Mouse (Mus musculus): Measurements from ENCODE around the gene Zfp609.
"Not testable (repeated sequence)": the region's sequence is repeated elsewhere in the genome, so short reads cannot be mapped to it uniquely, and the experiment has no call there.

Zfp609 gene

GRCm38 (mm10) chr9:65820301-65820700, 7.1 kb downstream of the Zfp609 start:
- intact Hi-C loops (cut with DNase I): no loop called here

- intact Hi-C loops (cut with DNase I): no loop called here
These were observed 9.0 kb downstream of the Zfp609 start for GRCm38 (mm10) chr9:65818402-65818801.

- intact Hi-C loops (cut with DNase I): no loop called here
These were observed 14.5 kb downstream of the Zfp609 start for GRCm38 (mm10) chr9:65812841-65813240.

GRCm38 (mm10) chr9:65811784-65812183, 15.6 kb downstream of the Zfp609 start:
- intact Hi-C loops (cut with DNase I): no loop called here

DNA sequence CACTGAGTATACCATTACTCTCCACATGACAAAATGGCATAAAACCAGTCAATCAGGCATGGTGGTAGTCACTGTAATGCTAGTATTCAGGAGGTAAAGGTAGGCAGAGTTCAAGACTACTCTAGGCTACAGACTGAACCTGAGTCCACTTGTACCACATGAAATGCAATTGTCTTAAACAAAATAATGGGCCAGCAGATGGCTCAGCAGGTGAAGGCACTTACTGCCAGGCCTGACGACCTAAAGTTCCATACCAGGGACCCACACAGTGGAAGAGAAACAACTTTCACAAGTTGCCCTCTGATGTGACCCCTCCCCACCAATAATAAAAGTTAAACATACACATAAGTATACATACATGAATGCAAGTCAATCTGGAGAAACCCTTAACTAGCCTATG, 19.5 kb downstream of the Zfp609 start:
- intact Hi-C loops (cut with DNase I): no loop called here

- intact Hi-C loops (cut with DNase I): no loop called here
These were observed 20.1 kb downstream of the Zfp609 start for GRCm38 (mm10) chr9:65807251-65807650.

DNA sequence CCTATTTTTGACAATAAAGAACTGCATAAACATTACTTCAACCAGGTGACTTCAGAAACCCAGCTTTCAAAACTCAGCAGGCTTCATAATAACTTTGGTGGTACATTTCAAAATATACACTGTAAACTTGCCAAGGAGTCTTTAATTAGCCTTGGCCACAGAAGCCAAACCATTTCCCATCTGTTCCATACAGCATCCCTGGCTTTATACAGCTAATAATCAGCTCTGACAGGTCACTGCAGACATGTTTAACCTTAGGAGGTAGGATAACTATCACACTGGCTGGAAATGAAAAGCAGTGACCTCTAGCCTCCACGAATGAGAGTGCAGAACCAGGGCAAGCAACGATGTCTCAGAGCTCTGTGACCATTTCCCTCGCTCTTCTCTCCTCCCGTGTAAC, 27.6 kb downstream of the Zfp609 start:
- intact Hi-C loops (cut with DNase I): no loop called here

- intact Hi-C loops (cut with DNase I): no loop called here
These were observed 31.7 kb downstream of the Zfp609 start for GRCm38 (mm10) chr9:65795651-65796050.

GRCm38 (mm10) chr9:65794313-65794712, 33.1 kb downstream of the Zfp609 start:
- intact Hi-C loops (cut with DNase I): no loop called here

GRCm38 (mm10) chr9:65793506-65793905, 33.9 kb downstream of the Zfp609 start:
- intact Hi-C loops (cut with DNase I): no loop called here

DNA sequence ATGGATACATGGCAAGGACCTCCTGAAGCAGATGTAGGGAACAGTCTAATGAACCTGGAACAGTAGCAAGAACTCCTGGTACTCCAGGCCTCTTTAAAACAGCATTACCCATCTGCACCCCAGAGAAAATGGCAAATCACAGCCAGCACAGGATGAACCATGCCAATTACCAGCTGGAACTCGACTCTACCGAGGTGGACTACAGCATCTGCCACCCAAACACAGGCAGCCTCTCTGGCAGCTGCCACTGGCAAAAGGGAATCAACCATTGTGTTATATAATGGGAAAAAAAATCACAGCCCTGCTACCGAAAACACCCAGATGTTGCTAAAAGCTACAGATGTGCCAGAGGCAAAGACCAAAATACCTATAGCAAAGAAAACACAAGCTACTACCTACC, 34.3 kb downstream of the Zfp609 start:
- intact Hi-C loops (cut with DNase I): no loop called here

DNA sequence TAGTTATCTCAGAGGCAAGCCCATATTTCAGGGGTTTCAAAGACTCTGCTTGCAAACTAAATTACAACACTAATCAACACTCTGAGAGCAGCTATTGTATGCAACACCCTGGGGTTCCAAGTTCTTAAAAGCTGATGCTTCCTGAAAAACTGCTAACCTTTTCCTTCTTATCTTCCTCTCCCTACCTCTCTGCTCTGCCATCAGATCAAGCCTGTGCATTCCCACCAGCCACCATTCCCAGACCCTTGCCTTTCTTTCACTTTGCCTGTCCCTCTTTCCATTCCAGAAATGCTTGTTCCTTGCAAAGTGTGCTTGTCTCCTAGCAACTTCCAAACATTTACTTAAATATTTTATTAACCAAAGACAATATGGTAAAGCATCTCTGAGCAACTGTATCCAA, 35.5 kb downstream of the Zfp609 start:
- intact Hi-C loops (cut with DNase I): no loop called here

DNA sequence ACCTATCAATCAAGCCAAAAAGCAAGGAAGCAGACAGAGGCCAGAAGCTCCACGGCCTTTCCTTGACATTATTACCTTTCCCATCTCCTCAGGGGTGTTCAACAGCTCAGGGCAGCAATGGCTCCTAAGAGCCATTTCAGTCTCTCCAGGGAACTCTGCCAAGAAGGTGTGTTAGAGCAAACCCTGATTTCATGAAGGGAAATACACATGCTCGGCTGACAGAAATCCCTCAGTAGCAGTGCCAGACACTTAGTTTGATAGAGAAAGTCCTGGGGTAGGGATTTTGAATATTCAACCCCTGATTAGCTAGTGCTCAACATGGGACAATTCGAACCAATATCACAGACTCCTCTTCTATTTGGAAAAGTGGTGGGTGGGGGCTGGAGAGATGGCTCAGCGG, 36.3 kb downstream of the Zfp609 start:
- intact Hi-C loops (cut with DNase I): no loop called here

GRCm38 (mm10) chr9:65789788-65790187, 37.6 kb downstream of the Zfp609 start:
- intact Hi-C loops (cut with DNase I): loop anchor here (5.0 kb wide), 1 partner anchor 38 kb away; the partner anchor contains the start of gene Zfp609

GRCm38 (mm10) chr9:65788556-65788955, 38.8 kb downstream of the Zfp609 start:
- intact Hi-C loops (cut with DNase I): loop anchor here (5.0 kb wide), 1 partner anchor 39 kb away; the partner anchor contains the start of gene Zfp609

DNA sequence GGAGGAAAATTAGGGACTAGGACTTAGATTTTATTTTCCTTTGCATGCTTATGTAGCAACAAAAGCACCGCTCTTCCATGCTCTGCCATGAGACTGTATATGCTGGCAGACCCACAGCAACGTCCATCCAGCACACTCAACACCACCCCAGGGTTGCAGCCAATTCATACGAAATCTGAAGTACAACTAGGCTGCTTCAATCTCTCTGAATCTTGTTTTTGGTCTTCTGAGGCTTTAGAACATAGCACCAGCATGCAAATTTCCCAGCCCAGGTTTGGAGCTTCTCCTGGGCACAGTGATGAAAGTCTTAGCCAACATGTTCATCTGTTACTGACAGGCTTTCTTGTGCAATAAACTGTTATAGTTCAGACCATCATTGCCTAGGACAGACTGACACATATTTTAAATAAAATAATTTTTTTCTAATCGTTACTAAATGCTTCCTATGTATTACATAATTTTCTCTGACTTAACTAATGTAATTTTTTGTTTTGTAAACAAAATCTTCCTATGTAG, 39.5 kb downstream of the Zfp609 start:
- intact Hi-C loops (cut with DNase I): loop anchor here (5.0 kb wide), 1 partner anchor 39 kb away; the partner anchor contains the start of gene Zfp609

DNA sequence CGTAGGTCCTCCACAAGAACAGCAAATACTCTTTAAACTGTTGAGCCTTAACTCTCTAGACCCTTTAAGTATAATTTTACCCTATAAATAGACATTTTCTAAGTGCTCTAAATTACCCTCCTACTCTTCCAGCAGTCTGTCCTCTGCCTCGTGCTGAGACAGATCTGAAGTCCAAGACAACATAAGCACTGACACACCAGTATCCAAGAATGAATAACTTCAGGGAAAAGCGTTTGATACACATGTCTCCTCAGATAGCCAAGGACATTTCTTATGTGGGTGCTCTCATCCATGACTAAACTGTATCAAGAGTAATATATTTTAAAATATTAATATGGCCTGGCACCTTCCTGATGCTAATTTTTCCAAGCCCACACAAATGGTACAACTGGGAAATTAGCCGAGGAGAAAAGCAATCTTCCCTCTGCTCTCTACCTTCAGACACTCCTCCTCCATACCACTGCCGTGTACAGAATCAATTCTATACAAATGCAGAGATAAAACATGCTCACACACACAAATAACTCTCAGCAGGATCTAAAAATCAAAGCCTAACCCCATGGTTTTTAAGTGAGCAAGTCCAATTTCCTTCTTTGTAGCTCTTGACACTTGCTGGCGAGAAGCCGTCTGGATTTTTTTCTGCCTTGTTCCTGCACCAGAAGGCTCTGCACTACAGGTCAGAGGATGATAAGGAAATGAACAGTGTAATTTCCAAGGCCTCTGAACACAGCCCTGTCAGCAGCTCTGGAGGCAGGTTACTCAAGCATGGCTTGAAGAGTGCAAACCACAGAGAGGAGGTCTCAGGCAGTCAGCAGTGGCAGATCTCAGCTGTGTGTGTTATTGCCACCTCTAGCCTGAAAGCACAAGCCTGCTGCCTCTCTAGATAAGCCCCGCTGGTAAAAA, 40.2 kb downstream of the Zfp609 start:
- intact Hi-C loops (cut with DNase I): loop anchor here (5.0 kb wide), 1 partner anchor 40 kb away; the partner anchor contains the start of gene Zfp609

- intact Hi-C loops (cut with DNase I): loop anchor here (5.0 kb wide), 1 partner anchor 41 kb away; the partner anchor contains the start of gene Zfp609
These were observed 41.5 kb downstream of the Zfp609 start for GRCm38 (mm10) chr9:65785772-65786368.

- intact Hi-C loops (cut with DNase I): not testable (repeated sequence)
These were observed 47.7 kb downstream of the Zfp609 start for GRCm38 (mm10) chr9:65779619-65780018.

- intact Hi-C loops (cut with DNase I): no loop called here
These were observed 50.4 kb downstream of the Zfp609 start for GRCm38 (mm10) chr9:65776874-65777432.

DNA sequence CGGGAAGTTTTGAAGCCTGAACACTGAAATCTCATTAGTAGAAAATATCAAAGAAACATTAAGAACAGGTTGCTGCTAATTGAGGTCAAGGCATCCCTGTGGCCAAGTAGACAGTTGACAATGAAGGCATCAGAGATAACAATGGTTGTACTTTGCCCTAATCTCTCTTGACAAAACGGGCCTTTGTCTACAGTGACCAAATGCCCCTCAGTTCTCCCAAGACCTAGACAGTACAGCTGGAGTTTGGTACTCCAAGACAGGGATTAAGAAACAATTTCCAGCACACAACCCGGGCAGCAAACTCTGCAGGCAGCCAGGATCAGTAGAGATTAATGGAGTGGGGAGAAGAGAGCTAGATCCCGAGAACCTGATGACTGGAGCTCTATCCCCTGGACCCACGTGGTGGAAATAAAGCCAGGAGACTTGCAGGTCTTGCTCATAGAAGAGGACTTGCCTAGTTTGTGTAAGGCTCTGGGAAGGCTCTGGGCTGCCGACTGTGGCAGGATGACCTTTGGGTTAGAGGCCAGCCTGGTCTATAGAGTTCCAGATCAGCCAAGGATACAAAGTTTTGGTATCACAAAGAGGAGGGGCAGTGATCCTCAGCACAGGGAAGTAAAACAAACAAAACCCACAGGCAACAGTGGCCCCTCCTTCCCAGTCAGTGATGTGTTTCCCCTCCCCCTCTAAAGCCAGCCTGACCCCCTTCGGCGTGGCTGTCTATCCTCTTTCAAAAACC, 51.1 kb downstream of the Zfp609 start:
- intact Hi-C loops (cut with DNase I): no loop called here
